Mouse (Mus musculus): ENCODE measurements at regions not wholly inside any gene's neighbourhood (a gene's known extent, or its start where the extent isn't known, plus 50 kb on each side); places are given as distances from the start of the nearest gene placed in this dataset.
A peak's percentile ranks its signal among the peaks of the same experiment; 100 is the strongest.

DNA sequence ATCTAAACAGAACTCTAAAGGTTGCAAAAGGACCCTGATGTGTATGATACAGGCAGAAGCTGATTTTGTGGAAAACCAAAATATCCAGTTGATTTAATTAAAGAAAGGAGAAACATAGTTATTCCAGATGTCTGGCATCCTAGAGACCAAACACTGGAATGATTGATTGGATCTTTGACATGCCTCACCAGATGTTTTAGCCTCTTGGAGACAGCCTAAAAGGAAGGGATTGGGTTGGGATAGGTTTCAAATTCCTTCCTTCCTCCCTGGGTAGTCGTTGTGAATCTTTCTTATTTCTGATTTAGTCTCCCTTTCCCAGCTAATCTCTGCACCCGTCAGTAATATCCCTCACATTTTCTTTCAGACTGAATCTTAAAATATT is 190.9 kb upstream of the Gm9747 start:
- no peak for DNase-seq (ENCODE audit: low spot score in 2 of 2)

DNA sequence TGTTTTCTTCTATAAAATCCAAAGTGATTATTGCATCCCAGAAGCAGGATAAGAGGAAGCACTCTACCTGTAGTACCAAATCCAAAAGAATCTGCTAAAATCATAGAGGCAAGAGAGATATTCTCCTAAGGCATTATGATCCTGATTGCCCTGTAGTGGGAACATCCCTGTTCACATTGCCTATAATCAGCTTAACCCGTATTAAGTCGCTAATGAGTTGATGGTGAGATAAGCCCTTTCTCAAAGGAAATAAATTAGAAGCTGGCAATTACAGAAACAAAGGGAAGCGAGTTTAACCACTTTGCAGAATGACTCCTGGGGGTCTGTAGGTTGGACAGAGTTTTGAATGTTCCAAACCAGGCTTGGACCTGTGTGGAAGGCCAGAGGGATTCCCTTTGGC is 190.4 kb upstream of the Gm9747 start:
- DNase-seq (ENCODE audit: low spot score in 2 of 2) = no peak

DNA sequence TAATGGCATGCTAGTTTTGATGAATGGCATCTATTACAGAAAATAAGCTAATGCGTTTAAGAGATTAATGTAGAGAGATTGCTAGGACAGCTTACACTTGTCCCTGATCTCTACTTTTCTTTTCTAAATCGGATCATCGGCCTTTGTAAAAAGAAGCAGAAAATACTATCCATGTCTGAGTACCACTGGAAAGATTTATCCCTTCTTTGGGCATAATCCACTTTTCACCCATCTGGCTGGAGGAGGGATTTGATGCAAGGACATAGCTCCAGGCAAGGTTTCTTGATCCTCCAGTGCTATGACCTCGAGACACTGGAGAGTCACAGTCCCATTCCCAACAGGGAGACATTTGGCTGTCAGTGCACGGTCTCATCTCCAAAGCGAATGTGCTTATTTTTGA is 166.6 kb upstream of the Gm9747 start:
- no peak for DNase-seq (ENCODE audit: low spot score in 2 of 2)

DNA sequence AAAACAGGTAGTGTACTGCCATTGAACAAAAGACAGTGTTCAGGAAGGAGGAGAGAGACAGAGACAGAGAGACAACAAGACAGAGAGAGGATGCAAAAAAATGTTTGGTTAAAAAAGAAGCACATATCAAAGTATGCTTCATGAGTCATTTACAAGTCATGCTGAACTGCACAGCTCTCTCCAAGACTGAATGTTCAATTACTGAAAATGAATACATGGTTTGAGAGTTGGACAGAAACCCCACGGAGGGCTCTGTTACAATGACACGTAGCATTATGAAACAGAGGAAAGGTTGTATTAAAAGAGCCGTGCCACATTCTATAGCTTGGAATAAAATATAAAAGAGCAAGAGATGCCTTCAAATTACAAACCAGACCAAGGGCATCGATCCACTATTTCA is 164.3 kb upstream of the Gm9747 start:
- DNase-seq (ENCODE audit: low spot score in 2 of 2) = no peak

DNA sequence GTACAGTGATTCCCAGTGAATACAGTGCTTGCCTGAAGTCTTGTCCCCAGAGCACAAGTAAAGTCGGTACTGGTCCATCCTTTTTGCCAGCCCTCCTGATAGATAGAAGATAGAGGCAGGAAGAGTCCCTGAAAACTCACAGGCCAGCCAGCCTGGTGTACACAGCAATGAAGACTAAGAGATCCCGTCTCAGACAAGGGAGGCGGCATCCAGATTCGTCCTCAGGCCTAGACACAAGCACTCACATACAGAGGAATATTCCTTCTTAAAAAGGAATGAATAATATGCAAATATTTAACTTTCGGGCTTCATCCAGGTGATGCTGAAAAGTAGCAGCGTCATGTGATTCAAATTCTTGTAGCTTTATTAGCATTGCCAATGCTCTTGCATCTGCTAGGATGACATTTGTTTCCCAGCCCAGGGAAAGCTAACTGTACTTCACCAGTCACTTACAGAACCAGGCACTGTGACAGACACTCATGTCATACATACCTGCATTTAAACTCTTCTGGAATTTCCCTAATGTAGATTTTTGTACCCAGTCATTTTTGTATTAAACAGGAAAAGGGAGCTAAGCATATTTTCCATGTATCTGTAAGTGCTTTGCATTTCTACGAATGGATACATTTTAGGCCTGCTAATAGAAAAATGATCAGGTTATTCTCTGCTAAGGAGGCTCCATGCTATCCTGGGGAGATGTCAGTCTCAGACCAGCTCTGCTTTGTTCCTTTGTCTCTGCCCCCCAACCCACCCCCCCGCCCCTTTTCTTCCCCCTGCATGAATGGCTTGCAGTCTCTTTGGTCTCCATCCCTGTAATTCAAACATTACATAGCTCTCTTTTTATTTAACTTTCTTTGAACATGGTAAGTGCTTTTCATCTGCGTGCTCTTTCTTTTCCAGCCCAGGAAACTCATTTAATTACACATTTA is 162.5 kb upstream of the Gm9747 start:
- no peak for DNase-seq (ENCODE audit: low spot score in 2 of 2)

DNA sequence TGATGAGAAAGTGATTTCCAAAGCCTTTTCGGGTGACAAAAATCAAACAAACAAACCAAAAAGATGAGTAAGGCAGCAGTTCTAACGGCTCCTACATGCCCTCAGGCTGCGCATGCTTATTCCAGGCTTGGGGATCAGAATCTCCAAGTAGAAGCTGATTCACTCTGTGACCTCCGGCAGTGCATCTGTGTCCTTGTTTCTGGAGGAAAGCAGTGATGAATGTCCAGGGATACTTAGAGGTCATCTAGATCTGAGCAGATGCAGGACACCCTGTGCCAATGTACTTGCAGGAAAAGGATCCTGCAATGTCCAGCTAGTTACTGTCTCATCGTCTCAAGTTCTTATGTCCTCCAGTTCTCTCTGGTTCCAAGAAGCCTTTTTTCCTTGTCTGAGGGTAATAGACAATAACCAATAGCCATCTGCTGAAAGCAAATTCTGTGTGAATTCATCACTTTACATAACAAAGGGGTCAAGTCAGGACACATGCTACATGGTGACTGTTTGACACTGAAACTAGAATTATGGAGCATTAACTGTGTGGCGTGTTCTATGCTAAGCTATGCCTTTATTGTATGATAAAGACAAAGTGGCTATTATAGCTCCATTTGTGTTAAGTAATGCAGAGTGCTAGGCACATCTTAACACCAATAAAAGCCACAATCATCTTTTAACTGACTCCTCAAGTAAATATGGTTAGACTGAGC is 143.6 kb upstream of the Gm9747 start:
- DNase-seq (ENCODE audit: low spot score in 2 of 2) = no peak

DNA sequence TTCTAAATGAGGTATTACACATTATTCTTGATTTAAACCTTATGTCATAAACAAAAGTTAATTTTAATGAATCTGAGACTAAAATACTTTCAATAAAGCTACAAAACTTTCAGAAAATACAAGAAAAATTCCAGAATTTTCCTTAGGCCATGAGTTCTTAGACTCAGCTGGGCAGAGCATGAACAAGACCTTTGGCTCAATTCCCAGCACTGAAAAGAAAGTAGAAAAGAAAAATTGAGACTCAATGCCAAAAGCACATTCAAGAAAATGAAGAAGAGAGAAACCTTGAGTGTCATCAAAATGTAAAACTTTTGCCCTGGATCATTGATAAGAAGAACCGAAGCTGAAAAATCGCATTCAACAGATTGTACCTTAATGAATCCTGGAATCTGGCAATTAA is 137.8 kb upstream of the Gm9747 start:
- no peak for DNase-seq (ENCODE audit: low spot score in 2 of 2)

DNA sequence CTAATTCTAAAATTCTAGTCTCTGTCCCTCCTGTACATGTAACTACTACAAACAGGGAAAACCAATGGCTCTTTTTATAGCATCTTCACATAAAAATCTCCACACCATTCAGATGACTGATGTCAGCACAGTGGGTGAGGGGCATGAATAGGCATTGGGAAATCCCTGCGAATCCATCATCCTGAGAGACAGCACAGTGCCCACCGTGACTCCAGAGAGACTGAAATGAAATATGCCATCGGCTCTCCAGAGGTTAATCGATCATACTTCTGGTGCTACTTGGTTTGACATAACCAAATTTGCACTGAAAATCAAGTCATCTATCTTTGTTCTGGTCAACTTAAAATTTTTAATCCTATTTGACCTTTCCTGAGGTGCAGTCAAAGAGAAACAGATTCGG is 126.2 kb upstream of the Gm9747 start:
- no peak for DNase-seq (ENCODE audit: low spot score in 2 of 2)

DNA sequence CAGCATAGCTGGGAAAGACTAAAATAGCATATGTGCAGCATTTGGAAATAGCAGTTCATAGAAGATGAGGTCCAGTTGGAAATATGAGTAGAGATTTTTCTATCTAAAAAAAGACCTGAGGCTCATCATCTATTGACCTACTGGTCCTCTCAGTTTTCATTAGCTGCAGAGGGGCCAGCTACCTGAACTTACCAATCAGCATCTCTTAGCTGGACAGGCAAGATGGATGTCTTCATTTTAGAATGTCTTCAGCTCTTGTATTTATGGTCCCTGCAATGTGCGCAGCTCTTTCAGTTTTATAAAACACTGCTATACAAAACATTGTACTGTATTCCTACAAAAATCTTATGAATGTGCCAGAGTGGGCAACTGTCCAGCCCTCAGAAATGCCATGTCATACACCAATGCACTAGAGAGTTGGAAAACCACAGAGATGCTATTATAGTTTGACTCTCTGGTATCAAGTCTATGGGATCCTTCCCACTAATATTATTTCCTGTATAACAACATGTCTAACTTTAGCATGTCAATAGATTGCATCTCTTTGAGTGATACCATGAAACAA is 122.8 kb upstream of the Gm9747 start:
- DNase-seq (ENCODE audit: low spot score in 2 of 2) = no peak

DNA sequence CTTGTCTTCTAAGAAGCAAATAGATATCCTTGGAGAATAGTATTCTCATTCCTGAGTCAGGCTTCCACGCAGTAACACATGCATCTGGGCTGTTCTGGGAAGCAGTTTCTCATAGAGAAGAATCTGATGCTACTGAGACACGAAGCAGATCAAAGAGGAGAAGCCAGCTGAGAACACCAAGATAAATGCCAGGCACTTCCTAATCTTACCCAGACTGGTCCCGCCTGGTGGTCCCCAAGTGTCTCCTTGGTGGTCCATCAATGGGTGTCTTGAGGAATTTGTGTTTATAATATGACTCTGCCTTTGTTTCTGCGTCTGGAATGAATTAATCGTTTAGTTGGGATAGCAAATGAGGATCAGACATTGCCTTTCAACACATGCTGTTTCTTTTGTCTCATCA is 120.5 kb upstream of the Gm9747 start:
- DNase-seq (ENCODE audit: low spot score in 2 of 2) = no peak

DNA sequence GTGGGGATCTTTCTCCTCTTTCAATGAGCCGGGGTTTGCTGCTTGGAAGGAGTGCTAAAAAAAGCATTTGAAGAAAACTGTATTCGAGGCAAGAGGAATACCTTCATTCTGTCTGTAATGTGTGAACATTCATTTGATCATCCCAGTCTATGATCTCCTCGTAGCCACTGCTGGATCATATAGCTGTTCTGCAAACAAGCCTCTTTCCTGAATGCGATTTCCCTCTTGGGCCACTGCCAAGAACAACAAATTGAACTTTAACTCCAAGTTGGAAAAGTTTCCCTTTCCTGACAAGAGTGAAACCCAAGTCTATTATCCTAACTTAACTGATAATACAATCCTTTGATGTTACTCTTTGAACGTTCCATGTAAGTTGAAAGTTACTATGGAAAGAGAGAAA is 108.4 kb upstream of the Gm9747 start:
- DNase-seq (ENCODE audit: low spot score in 2 of 2) = no peak

DNA sequence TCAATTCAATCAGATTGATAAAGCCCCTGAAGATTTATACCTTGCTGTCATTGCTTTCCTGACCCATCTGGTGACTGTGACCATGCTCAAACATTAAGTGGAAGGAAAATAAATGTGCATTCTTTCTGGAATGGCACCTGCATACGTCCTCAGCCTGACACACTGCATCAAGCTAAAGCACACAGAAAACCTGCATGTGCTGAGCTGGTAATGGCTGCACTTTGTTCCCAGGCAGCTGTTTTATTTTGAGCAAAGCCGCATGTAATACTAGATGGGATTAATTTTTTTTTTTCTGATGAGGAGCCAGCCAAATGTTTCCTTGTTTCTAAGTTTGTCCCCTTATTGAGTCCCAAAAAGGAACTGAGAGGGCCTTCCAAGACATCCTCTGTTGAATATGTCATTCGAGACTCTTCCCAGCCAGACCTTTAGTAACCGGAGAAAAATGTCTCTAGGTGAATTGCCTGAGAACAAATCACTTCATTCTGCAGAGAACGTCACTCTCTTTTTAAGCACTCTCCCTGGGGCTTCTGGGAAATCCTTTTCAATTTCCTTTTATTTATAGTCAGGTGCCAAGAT is 103.1 kb upstream of the Gm9747 start:
- DNase-seq (ENCODE audit: low spot score in 2 of 2) = no peak

DNA sequence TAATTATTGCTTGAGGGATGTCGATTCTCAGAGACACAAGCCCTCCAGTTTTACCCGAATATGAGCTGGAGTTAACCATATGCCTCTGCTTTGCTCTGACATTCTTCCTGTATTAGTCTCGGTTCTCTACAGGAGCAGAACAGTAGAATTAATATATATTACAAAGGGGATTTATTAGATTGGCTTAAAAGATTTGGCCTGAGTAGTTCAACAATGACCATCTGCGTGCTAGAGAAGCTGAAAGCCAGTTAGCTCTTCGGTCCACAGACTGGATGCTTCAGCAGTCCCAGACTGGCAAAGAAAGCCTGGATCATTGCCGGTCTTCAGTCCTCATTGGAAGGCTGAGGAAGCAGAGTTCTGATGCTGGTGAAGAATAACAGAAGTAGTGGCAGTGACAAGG is 100.4 kb upstream of the Gm9747 start:
- no peak for DNase-seq (ENCODE audit: low spot score in 2 of 2)

DNA sequence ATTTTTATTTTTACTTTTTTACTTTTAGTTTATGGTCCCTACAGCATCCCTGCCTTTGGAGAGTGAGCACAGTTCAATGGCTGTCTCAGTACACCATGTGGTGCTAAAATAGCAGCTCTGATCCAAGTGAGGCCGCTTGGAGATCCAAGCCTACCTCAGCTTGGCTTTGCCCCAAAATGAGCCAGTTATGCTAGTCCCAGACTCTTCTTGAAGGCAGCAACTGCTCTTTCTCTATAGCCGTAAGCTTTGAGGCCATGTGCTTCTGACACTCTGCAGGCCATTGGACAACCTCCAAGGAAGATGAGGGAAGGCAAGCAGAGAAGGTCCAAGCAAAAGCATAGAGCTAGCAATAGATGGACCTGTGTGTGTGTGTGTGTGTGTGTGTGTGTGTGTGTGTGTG is 98.0 kb upstream of the Gm9747 start:
- DNase-seq (ENCODE audit: low spot score in 2 of 2) = no peak

DNA sequence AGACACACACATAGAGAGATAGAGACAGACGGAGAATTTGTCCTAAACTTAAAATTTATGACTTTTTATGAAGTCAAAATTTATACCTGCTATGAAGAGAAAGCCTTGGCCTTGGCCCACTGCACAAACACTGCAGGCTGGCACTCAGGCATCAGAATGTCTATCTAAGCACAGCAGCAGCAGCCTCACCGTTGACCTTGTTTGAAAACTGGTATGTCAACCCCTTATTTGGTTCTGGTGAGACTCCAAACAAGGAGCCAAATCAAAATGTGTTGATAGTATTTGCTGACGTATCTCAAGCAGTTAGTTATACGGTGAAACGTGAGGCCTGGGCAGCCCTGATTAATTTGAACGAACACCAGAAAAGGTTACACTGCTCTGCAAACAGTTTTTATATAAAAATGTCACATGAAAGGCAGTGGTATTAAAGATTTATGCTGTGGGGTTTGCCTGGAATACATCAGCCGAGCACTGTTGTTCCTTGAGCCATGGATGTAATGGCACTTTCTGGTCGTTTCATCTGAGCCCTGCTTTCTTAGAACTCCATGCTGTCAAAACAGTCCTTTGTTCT is 97.1 kb upstream of the Gm9747 start:
- no peak for DNase-seq (ENCODE audit: low spot score in 2 of 2)

DNA sequence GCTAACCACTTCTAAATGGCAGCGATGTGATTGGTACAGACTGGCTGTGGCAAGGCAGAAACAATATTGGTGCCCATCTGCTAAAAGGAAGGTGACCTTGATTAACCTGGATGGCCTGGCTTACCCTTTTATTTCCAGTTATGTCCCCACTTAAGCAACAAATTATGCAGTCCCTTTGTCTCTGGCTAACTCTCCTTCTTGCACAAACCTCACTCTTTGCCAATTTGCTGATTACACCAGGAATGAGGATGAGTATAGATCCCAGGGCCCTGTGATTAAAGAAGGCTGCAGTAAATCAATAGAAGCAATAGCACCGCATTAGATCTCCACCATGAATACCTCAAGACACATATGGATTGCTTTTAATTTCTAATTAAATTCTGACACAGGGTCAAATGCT is 87.7 kb upstream of the Gm9747 start:
- DNase-seq (ENCODE audit: low spot score in 2 of 2) = no peak

DNA sequence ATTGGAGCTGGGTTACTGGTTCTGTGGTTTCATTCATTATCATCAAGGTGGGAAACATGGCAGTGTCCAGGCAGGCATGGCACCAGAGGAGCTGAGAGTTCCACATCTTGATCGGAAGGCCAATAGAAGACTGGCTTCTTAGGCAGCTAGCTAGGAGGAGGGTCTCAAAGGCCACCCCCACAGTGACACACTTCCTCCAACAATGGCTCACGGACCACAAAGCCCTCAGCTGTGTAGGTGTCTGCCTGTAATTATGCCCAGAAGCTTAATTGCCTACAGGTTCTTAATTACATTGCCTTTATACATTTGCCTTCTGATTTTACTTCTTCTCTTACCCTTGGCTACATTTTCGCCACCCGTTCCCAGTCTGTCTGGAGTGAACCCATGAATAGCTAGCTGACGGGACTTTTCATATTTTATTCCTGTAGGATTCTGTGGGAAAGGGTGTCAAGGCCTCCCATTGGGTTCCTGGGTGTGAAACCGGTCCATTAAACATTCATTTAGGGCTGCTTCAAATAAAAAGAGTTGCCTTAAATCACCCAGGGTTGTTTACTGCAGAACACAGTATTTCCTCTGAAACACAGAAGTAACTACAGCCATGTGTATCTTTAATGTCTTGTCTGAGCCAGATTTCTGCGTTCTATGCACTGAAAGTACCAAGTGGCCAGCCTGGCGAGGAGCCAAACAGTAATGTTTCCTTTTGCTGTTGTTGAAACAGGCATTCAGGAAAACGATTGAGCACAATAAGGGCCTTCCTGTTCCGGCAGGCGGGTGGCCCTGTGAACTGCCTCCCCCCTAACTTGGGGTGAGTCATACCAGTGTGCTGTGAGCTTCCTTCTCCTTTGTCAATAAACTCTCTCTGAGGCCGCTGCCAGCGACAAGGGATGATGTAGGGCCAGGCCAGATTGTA is 82.4 kb upstream of the Gm9747 start:
- peak in 1 of 2 experiments; percentile 15 for DNase-seq (ENCODE audit: low spot score in 2 of 2)

DNA sequence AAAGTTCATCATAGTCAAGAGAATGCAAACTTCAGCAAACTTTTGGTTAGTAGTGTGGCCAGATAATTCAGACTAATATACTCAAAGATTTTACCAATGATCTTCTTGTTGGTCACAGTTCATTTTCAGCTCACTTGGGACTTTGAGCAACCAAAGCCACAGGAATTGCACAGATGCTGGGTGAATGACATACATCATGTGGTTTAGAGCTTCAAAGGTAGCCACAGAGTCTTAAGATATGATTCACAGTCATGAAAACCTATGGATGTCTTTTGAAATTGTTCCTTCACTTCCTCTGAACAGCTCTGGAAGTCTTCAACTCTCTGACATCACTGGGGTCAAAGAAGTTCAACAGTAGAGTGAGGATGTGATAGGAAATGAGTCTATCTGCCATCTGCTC is 77.0 kb upstream of the Gm9747 start:
- DNase-seq (ENCODE audit: low spot score in 2 of 2) = no peak

DNA sequence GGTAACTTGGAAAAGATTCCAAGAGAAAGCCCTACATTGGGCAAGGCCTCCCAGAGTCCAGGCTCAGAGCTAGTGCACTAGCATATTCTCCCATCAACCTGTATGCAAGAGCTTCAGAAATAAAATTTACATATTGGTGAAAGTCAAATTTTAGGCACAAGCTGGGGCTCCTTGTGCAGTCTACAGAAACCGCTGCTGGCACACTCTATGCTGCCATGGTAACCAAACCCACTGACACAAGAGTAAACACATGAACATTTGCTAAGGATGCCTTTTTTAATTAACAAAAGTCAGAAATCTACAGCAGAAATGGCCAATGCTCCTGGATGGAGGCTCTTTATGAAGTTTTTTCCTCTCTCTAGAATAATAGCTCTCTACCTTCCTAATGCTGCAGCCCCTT is 75.9 kb upstream of the Gm9747 start:
- no peak for DNase-seq (ENCODE audit: low spot score in 2 of 2)

DNA sequence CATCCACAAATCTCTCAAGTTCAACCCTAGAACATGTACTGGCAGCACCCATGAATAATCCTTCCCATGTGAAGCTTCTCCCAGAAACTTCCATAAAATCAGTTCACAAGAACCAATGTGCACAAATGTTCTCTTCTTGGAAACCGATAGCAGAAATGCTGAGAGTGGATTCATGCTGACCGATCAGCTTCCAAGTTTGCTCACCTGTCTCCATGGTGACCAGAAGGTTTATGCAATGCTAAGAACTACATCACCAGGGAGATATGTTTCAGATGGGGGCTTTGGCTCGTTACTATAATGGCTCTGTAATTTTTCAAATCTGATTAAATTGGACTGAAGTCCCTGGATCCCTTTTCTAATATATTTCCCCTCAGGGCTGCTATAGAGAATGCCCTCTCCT is 74.4 kb upstream of the Gm9747 start:
- DNase-seq (ENCODE audit: low spot score in 2 of 2) = no peak

DNA sequence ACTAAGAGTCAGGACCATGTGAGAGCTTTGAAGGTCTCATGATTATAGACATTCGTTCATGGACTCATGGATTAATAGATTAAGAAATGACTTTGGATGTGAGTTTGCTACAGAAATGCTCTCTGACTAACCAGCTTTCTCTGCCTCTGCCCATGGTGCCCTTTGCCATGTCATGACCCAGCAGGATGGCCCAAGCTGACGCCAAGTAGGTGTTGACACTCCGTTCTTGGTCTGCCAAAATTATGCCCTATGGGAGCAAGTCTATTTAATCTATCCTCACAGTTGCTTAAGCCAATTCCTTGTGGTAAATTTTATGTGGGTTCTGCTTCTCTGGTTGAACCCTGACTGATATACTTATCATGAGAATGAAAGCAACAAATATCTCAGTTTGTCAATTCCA is 73.7 kb upstream of the Gm9747 start:
- DNase-seq (ENCODE audit: low spot score in 2 of 2) = no peak
